Mouse (Mus musculus) CH12.LX (cell line): ENCODE data around the gene Tas2r108. TPM values are rescaled to one million over a fixed set of nuclear protein-coding genes. Genes with fewer than 3 reads are reported as not detected.

Source experiments
- DNase-seq: peaks from one replicate; pipeline ENCODE4 v3.0.0-alpha.2; 2013; ENCODE audit errors: extremely low read depth
- H3K27ac ChIP-seq: 2 replicates; pipeline ENCODE4 v1.5.1; 2012; ENCODE audit warnings: low read depth, mild to moderate bottlenecking, control low read depth, moderate library complexity; ENCODE audit not compliant: insufficient read depth
- H3K27me3 ChIP-seq: replicated peaks from 2 replicates; pipeline ENCODE3; 2012; ENCODE audit warnings: inconsistent platforms
- H3K36me3 ChIP-seq, 2 experiments: replicated peaks in 1 of 2; 2 replicates each; pipeline versions ENCODE3 to v1.6.1; 2012; ENCODE audit warnings: inconsistent platforms in 1 of 2, low read length in 1 of 2, mild to moderate bottlenecking in 1 of 2, mixed read lengths in 1 of 2, moderate library complexity in 1 of 2; ENCODE audit not compliant: control insufficient read depth in 1 of 2, insufficient read depth in 1 of 2
- H3K4me1 ChIP-seq, 2 experiments: 2 replicates each; pipeline ENCODE4 v1.6.1; 2012; ENCODE audit warnings: inconsistent platforms in 1 of 2, moderate library complexity in 1 of 2; ENCODE audit not compliant: insufficient read depth in 2 of 2, control insufficient read depth in 1 of 2
- H3K4me2 ChIP-seq: 2 replicates; pipeline ENCODE4 v1.6.1; 2012; ENCODE audit warnings: low read depth, mild to moderate bottlenecking, control low read depth; ENCODE audit not compliant: poor library complexity, insufficient read depth, severe bottlenecking
- H3K4me3 ChIP-seq, 3 experiments: fragments of 150-350 bp in 1 of 3; sonication (generic) in 1 of 3; replicated peaks in 1 of 3; 2 replicates each; pipeline versions ENCODE3 to v1.5.1; 2011 to 2012; ENCODE audit warnings: low read depth in 2 of 3, low read length in 2 of 3, mild to moderate bottlenecking in 2 of 3, moderate library complexity in 2 of 3, control low read depth in 1 of 3, improper control_type of control experiment in 1 of 3, inconsistent platforms in 1 of 3, mixed read lengths in 1 of 3; ENCODE audit not compliant: poor library complexity in 1 of 3
- H3K79me2 ChIP-seq: replicated peaks from 2 replicates; pipeline ENCODE4 v1.6.1; 2012; ENCODE audit warnings: mild to moderate bottlenecking, moderate library complexity; ENCODE audit not compliant: control insufficient read depth, poor library complexity, insufficient read depth, severe bottlenecking; ENCODE audit errors: extremely low read depth
- H3K9ac ChIP-seq: 2 replicates; pipeline ENCODE4 v1.6.1; 2012; ENCODE audit warnings: low read depth, mild to moderate bottlenecking, control low read depth, moderate library complexity; ENCODE audit not compliant: insufficient read depth
- H3K9me3 ChIP-seq: replicated peaks from 2 replicates; pipeline ENCODE3; 2012; ENCODE audit warnings: low read length, inconsistent platforms, mixed read lengths
- BHLHE40 ChIP-seq: IDR thresholded peaks from 2 replicates; pipeline ENCODE4 v1.6.1; 2011; ENCODE audit warnings: mild to moderate bottlenecking, low read depth, low read length, improper control_type of control experiment
- CHD2 ChIP-seq: IDR thresholded peaks from 2 replicates; pipeline ENCODE4 v1.6.1; 2011; ENCODE audit warnings: low read length, improper control_type of control experiment
- CTCF ChIP-seq, 2 experiments: IDR thresholded peaks in 1 of 2; conservative IDR thresholded peaks in 1 of 2; 2 replicates each; pipeline ENCODE4 v1.5.1; 2011 to 2012; ENCODE audit warnings: low read depth in 2 of 2, low read length in 2 of 2, improper control_type of control experiment in 1 of 2, inconsistent platforms in 1 of 2, mild to moderate bottlenecking in 1 of 2, moderate library complexity in 1 of 2
- E2F4 ChIP-seq: IDR thresholded peaks from 2 replicates; pipeline ENCODE4 v1.6.1; 2011; ENCODE audit warnings: low read depth, low read length, improper control_type of control experiment; ENCODE audit not compliant: insufficient replicate concordance
- ELF1 ChIP-seq: IDR thresholded peaks from 2 replicates; pipeline ENCODE4 v1.6.1; 2014; ENCODE audit warnings: low read depth, mild to moderate bottlenecking, inconsistent platforms, low read length, improper control_type of control experiment
- EP300 ChIP-seq: IDR thresholded peaks from 2 replicates; pipeline ENCODE4 v1.6.1; 2011; ENCODE audit warnings: low read length, improper control_type of control experiment
- ETS1 ChIP-seq: conservative IDR thresholded peaks from 2 replicates; pipeline ENCODE4 v1.6.1; 2012; ENCODE audit warnings: low read depth, mild to moderate bottlenecking, inconsistent platforms, low read length, improper control_type of control experiment, moderate library complexity
- HCFC1 ChIP-seq: IDR thresholded peaks from 2 replicates; pipeline ENCODE4 v1.6.1; 2012; ENCODE audit warnings: low read depth, mild to moderate bottlenecking, inconsistent platforms, low read length, improper control_type of control experiment
- JUN ChIP-seq: IDR thresholded peaks from 2 replicates; pipeline ENCODE4 v1.6.1; 2011; ENCODE audit warnings: low read depth, mild to moderate bottlenecking, low read length, improper control_type of control experiment, moderate library complexity; ENCODE audit not compliant: insufficient read depth
- MAFK ChIP-seq: IDR thresholded peaks from 2 replicates; pipeline ENCODE4 v1.6.1; 2011; ENCODE audit warnings: low read length, improper control_type of control experiment; ENCODE audit not compliant: insufficient replicate concordance
- MAX ChIP-seq: IDR thresholded peaks from 2 replicates; pipeline ENCODE4 v1.6.1; 2011; ENCODE audit warnings: low read length, improper control_type of control experiment
- MAZ ChIP-seq: IDR thresholded peaks from 2 replicates; pipeline ENCODE4 v1.6.1; 2012; ENCODE audit warnings: low read depth, mild to moderate bottlenecking, inconsistent platforms, low read length, improper control_type of control experiment, moderate library complexity
- MEF2A ChIP-seq: IDR thresholded peaks from 2 replicates; pipeline ENCODE4 v1.6.1; 2014; ENCODE audit warnings: low read depth, mild to moderate bottlenecking, inconsistent platforms, low read length, improper control_type of control experiment, borderline replicate concordance
- MXI1 ChIP-seq: IDR thresholded peaks from 2 replicates; pipeline ENCODE4 v1.6.1; 2011; ENCODE audit warnings: mild to moderate bottlenecking, low read depth, low read length, improper control_type of control experiment
- MYC ChIP-seq: IDR thresholded peaks from 2 replicates; pipeline ENCODE4 v1.6.1; 2011; ENCODE audit warnings: low read depth, mild to moderate bottlenecking, improper control_type of control experiment, low read length
- NELFE ChIP-seq: IDR thresholded peaks from 2 replicates; pipeline ENCODE4 v1.6.1; 2011; ENCODE audit warnings: low read depth, low read length, improper control_type of control experiment
- PAX5 ChIP-seq: IDR thresholded peaks from 2 replicates; pipeline ENCODE4 v1.6.1; 2012; ENCODE audit warnings: low read length, inconsistent platforms, mixed read lengths
- POLR2A ChIP-seq: IDR thresholded peaks from 2 replicates; pipeline ENCODE4 v1.6.1; 2011; ENCODE audit warnings: low read depth, mild to moderate bottlenecking, improper control_type of control experiment, low read length
- POLR2AphosphoS2 ChIP-seq: IDR thresholded peaks from 2 replicates; pipeline ENCODE4 v1.6.1; 2011; ENCODE audit warnings: low read depth, low read length, improper control_type of control experiment
- RAD21 ChIP-seq: IDR thresholded peaks from 2 replicates; pipeline ENCODE4 v1.6.1; 2011; ENCODE audit warnings: low read depth, mild to moderate bottlenecking, low read length, improper control_type of control experiment, moderate library complexity
- RCOR1 ChIP-seq: conservative IDR thresholded peaks from 2 replicates; pipeline ENCODE4 v1.6.1; 2012; ENCODE audit warnings: low read depth, mild to moderate bottlenecking, inconsistent platforms, low read length, improper control_type of control experiment
- SMC3 ChIP-seq: IDR thresholded peaks from 2 replicates; pipeline ENCODE4 v1.6.1; 2011; ENCODE audit warnings: low read depth, low read length, improper control_type of control experiment
- TCF12 ChIP-seq: IDR thresholded peaks from 2 replicates; pipeline ENCODE4 v1.6.1; 2014; ENCODE audit warnings: low read depth, mild to moderate bottlenecking, inconsistent platforms, low read length, improper control_type of control experiment
- UBTF ChIP-seq: IDR thresholded peaks from 2 replicates; pipeline ENCODE4 v1.6.1; 2012; ENCODE audit warnings: low read depth, mild to moderate bottlenecking, inconsistent platforms, low read length, improper control_type of control experiment, moderate library complexity
- USF2 ChIP-seq: conservative IDR thresholded peaks from 2 replicates; pipeline ENCODE4 v1.6.1; 2011; ENCODE audit warnings: low read depth, low read length, improper control_type of control experiment
- ZC3H11A ChIP-seq: IDR thresholded peaks from 2 replicates; pipeline ENCODE4 v1.6.1; 2012; ENCODE audit warnings: low read depth, mild to moderate bottlenecking, inconsistent platforms, low read length, improper control_type of control experiment
- ZKSCAN1 ChIP-seq: IDR thresholded peaks from 2 replicates; pipeline ENCODE4 v1.6.1; 2012; ENCODE audit warnings: low read depth, inconsistent platforms, low read length, improper control_type of control experiment, borderline replicate concordance
- ZMIZ1 ChIP-seq: IDR thresholded peaks from 2 replicates; pipeline ENCODE4 v1.6.1; 2012; ENCODE audit warnings: low read depth, mild to moderate bottlenecking, inconsistent platforms, low read length, improper control_type of control experiment
- ZNF384 ChIP-seq: IDR thresholded peaks from 2 replicates; pipeline ENCODE4 v1.6.1; 2012; ENCODE audit warnings: low read depth, low read length, improper control_type of control experiment, inconsistent platforms
- dilution Hi-C: fragments of 300-500 bp; cut with MboI; formaldehyde crosslinking; loops from 2 replicates; pipeline ENCODE4 v1.14.3; 2020; ENCODE audit warnings: low sequenced_read_pairs; ENCODE audit not compliant: extremely low pct_unique_long_range_greater_than_20kb, extremely low pct_ligation_motif_present
- in situ Hi-C: fragments of 300-500 bp; cut with MboI; formaldehyde crosslinking; loops from 3 replicates; pipeline ENCODE4 v1.14.3; 2019; ENCODE audit warnings: low sequenced_read_pairs, low pct_ligation_motif_present, low pct_unique_long_range_greater_than_20kb, mixed read lengths
- polyA plus RNA-seq: library from polyadenylated mRNA; unstranded; fragments of >175 nt; gene quantifications from 2 replicates; pipeline ENCODE4 v1.2.1, GENCODE M21; 2012; ENCODE audit warnings: low read depth; ENCODE audit not compliant: insufficient read length
- total RNA-seq, 2 experiments: library from RNA; depleted of rRNA; stranded (reverse); fragments of 300-350 nt in 1 of 2; fragments of >200 nt in 1 of 2; gene quantifications; 2 replicates each; pipeline ENCODE4 v1.2.3; 2012 to 2014

Gene Tas2r108
- total and polyA plus RNA-seq, 3 experiments = not detected

DNA sequence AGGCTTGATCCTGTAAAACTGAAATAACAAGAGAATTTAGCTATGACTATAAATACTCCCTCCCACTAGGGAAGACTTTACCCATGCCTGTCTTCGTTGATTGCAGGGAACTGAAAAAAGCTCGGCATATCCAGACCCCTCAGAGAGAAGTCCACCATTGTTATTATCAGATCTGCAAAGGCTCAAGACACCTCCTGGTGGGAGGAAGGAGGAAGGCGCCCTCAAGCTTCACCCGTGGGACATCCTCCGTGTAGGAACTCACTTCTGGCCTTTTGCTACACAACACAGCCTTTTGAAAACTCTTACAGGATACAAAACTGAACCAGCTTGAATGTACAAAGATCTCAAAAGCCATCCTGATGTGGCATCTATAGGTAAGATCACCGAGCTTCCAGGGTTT is 27.6 kb upstream of the Tas2r108 start:
- Histone ChIP-seq H3K4me3 (no peak overlapping the region), H3K27me3 (no peaks in the 10 kb centered on the region), H3K9ac (no peak overlapping the region), H3K36me3 (no peaks in the 10 kb centered on the region), H3K27ac (no peak overlapping the region), H3K4me1 (peaks cover 0 to 11% of the 10 kb centered on the region in 2 experiments; a peak in 2 of 4 replicates), H3K9me3 (no peaks in the 10 kb centered on the region), H3K4me2 (no peak overlapping the region), H3K79me2 (no peaks in the 10 kb centered on the region)
- in situ Hi-C loops = no loop called here
- peak; percentile 20 for DNase-seq
- TF ChIP-seq SMC3 (peak; percentile 43; the same call in 1 of the 2 replicates), RAD21 (peak; percentile 45), CTCF (conservative IDR thresholded peaks at IDR 0.05 in 1 of 2, IDR thresholded peaks at IDR 0.05 in 1 of 2; ENCODE audit: low read depth in 2 of 2, low read length in 2 of 2) (peak; percentile 22 to 62; a peak in 2 of 4 replicates), ELF1 (no peak), BHLHE40 (no peak), E2F4 (no peak), POLR2AphosphoS2 (no peak)
- dilution Hi-C loops = no loop called here

DNA sequence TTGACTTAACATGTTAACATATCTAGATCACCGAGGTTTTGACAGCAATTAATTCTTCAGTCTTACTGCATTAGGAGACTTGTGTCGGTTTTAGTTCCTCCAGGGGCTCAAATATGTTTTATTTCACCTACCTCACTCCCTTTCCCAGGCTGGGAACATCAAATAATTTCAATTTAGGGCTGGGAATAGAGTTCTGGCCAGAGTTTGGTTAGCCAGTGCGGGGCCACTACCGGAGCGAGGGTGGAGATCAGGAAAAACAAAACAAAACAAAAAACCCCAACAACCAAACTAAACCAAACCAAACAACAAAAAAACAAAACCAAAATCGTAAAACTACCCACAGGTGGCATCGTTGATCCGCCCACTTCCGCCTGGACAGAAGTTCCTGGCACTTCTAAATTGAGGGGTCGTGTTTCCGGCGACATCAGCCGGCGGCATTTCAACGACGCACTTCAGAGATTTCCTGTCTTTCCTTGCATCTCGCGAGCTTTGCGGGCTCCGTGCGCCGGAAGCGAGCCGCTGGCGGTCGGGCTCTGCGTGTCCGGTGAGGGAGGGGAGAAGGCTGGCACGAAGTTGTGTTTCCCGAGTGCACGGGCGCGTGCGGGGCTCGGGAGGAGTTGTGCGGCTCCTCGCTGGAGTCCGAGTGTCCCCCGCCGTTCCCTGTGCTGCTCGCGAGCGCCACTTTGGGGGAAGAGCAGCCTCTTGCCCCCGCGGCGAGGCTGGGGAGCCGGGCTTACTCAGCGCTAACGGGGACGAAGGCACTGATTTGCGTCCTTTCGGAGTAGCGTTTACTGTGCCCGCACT is 22.2 kb upstream of the Tas2r108 start, which contains the start of gene Ssbp1:
Gene Ssbp1 (plus strand): TSS at position 437 of the 804 bp plus-strand sequence.
- H3K79me2 ChIP-seq = peaks cover 16% of the 10 kb centered on the region
- peaks cover 0 to 38% of the 10 kb centered on the region in 2 experiments; a peak in 2 of 4 replicates for H3K4me1 ChIP-seq
- DNase-seq = peak; percentile 96
- dilution Hi-C loops (no loop called here), in situ Hi-C loops (no loop called here)
- H3K36me3 ChIP-seq = peaks cover 24 to 32% of the 10 kb centered on the region in 2 experiments
- H3K9me3 ChIP-seq = peaks cover 4% of the 10 kb centered on the region
- H3K4me3 ChIP-seq = peak within 1 kb of the TSS; percentile 74 to 96 (median 85)
- no peaks in the 10 kb centered on the region for H3K27me3 ChIP-seq
- peak within 1 kb of the TSS; percentile 91 for H3K4me2 ChIP-seq
- peak within 1 kb of the TSS; percentile 87 for H3K27ac ChIP-seq
- H3K9ac ChIP-seq = peak within 1 kb of the TSS; percentile 96
- peak; percentile 99 for TF ChIP-seq NELFE
- peak; percentile 71; the same call in 1 of the 2 replicates for TF ChIP-seq MAZ
- peak; percentile 71 for TF ChIP-seq MAX
- TF ChIP-seq ETS1 = peak; percentile 60; the same call in 1 of the 2 replicates
- peak; percentile 56 for TF ChIP-seq BHLHE40
- peak in 1 of 2 experiments; percentile 30; a peak in 2 of 4 replicates for TF ChIP-seq CTCF (conservative IDR thresholded peaks at IDR 0.05 in 1 of 2, IDR thresholded peaks at IDR 0.05 in 1 of 2; ENCODE audit: low read depth in 2 of 2, low read length in 2 of 2)
- TF ChIP-seq MXI1 = peak; percentile 92
- peak; percentile 93 for TF ChIP-seq ZMIZ1
- peak; percentile 42; the same call in 1 of the 2 replicates for TF ChIP-seq MYC
- TF ChIP-seq MAFK = 0 out of 2 replicates have a peak, but pooled peaks have one; percentile 21
- TF ChIP-seq RAD21 = no peak
- TF ChIP-seq POLR2A = peak; percentile 98
- peak; percentile 100 for TF ChIP-seq CHD2
- peak; percentile 53; the same call in 1 of the 2 replicates for TF ChIP-seq ZNF384
- TF ChIP-seq ZC3H11A = no peak
- no peak for TF ChIP-seq SMC3
- TF ChIP-seq EP300 = peak; percentile 37
- TF ChIP-seq HCFC1 = peak; percentile 99
- TF ChIP-seq JUN = no peak
- TF ChIP-seq PAX5 = no peak
- TF ChIP-seq RCOR1 = peak; percentile 87
- TF ChIP-seq POLR2AphosphoS2 = peak; percentile 91; the same call in 1 of the 2 replicates
- TF ChIP-seq ZKSCAN1 = peak; percentile 80; the same call in 1 of the 2 replicates
- TF ChIP-seq TCF12 = peak; percentile 94
- 0 out of 2 replicates have a peak, but pooled peaks have one; percentile 27 for TF ChIP-seq E2F4
- TF ChIP-seq USF2 = no peak
- TF ChIP-seq UBTF = no peak; the same call in 1 of the 2 replicates
- TF ChIP-seq MEF2A = peak; percentile 84; the same call in 1 of the 2 replicates
